Mouse (Mus musculus): Measurements from ENCODE around the gene Nit2. TPM values are rescaled to one million over a fixed set of nuclear protein-coding genes. Genes with fewer than 3 reads are reported as not detected.
"Not testable (repeated sequence)": the region's sequence is repeated elsewhere in the genome, so short reads cannot be mapped to it uniquely, and the experiment has no call there.

The Nit2 gene
- polyA plus RNA-seq, 1 experiment = 0.10 TPM

GRCm38 (mm10) chr16:57186618-57187017 is 19.5 kb upstream of the Nit2 start:
- no peak overlapping the region for H3K4me3 ChIP-seq (replicated peaks)
- TF ChIP-seq TAL1 (IDR thresholded peaks at IDR 0.05; ENCODE audit: low read length) (no peak), GATA1 (IDR thresholded peaks at IDR 0.05; ENCODE audit: low read length) (no peak)
- H3K4me1 ChIP-seq (ENCODE audit: control insufficient read depth) = peaks cover 22% of the 10 kb centered on the region
- no peaks in the 10 kb centered on the region for H3K9me3 ChIP-seq (ENCODE audit: control insufficient read depth, low read length)
- peaks cover 58% of the 10 kb centered on the region for H3K36me3 ChIP-seq (ENCODE audit: control insufficient read depth)
- H3K27me3 ChIP-seq (ENCODE audit: control insufficient read depth) = no peaks in the 10 kb centered on the region

GRCm38 (mm10) chr16:57182037-57182436 is 14.9 kb upstream of the Nit2 start:
- no peak overlapping the region for H3K4me3 ChIP-seq (replicated peaks)
- no peaks in the 10 kb centered on the region for H3K9me3 ChIP-seq (ENCODE audit: control insufficient read depth, low read length)
- no peaks in the 10 kb centered on the region for H3K27me3 ChIP-seq (ENCODE audit: control insufficient read depth)
- peaks cover 54% of the 10 kb centered on the region for H3K36me3 ChIP-seq (ENCODE audit: control insufficient read depth)
- peaks cover 16% of the 10 kb centered on the region for H3K4me1 ChIP-seq (ENCODE audit: control insufficient read depth)
- TF ChIP-seq TAL1 (IDR thresholded peaks at IDR 0.05; ENCODE audit: low read length) (no peak), GATA1 (IDR thresholded peaks at IDR 0.05; ENCODE audit: low read length) (no peak)

DNA sequence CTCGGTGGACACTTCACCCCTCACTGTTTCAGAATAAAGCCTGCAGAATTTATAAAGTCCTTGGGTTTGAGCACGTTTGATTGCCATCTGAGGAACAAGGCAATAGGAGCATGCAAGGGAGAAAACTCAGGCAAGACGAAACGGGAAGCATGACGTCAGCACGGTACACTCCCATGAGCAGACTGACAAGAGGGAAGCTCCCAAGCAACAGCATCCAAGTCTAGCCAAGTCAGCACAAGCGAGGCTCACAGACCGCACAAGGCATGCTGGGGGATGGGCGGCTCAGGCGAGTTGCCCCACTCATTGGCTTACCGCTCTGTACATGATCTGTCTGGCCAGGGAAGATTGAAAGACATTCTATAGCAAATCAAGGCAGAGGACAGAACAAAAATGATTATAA is 14.0 kb upstream of the Nit2 start:
- peaks cover 58% of the 10 kb centered on the region for H3K36me3 ChIP-seq (ENCODE audit: control insufficient read depth)
- H3K27me3 ChIP-seq (ENCODE audit: control insufficient read depth) = no peaks in the 10 kb centered on the region
- TF ChIP-seq TAL1 (IDR thresholded peaks at IDR 0.05; ENCODE audit: low read length) = no peak
- TF ChIP-seq GATA1 (IDR thresholded peaks at IDR 0.05; ENCODE audit: low read length) = no peak
- no peaks in the 10 kb centered on the region for H3K9me3 ChIP-seq (ENCODE audit: control insufficient read depth, low read length)
- H3K4me3 ChIP-seq (replicated peaks) = no peak overlapping the region
- peaks cover 13% of the 10 kb centered on the region for H3K4me1 ChIP-seq (ENCODE audit: control insufficient read depth)

DNA sequence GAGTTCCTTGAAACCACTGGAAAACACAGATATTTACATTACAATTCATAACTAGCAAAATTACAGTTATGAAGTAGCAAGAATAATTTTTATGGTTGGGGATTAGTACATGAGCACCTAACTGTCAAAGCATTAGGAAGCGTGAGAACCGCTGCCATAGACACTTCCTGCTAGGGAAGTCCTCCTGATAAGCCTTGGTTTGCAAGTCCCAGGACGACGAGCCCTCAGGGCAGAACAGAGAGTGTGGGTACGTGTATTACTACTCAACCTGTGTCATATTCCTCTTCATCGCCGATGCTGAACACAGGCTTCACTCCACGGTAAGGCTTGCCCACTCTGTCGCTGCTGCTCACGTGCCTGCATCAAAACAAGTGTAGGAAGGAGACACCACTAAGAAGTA is 10.5 kb upstream of the Nit2 start:
- peaks cover 49% of the 10 kb centered on the region for H3K36me3 ChIP-seq (ENCODE audit: control insufficient read depth)
- no peak overlapping the region for H3K4me3 ChIP-seq (replicated peaks)
- TF ChIP-seq TAL1 (IDR thresholded peaks at IDR 0.05; ENCODE audit: low read length) (no peak), GATA1 (IDR thresholded peaks at IDR 0.05; ENCODE audit: low read length) (no peak)

DNA sequence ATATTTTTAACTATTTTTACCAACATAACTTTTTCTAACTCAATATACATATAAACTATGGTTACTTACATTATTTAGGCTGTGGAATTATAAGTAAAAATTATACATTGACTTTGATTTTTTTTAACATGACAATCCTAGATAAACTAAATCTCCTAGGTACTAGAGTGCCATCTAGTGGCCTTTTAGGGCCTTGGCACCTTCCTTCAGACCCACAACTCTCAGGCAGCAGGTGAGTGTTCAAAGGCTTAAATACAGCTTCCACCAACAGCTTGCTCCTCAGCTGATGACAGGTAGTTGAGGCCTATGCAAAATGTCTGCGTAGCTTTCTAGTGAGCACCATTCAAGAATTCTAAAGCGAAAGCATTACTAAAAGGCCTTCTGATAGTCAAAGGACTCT is 10.1 kb upstream of the Nit2 start:
- H3K4me1 ChIP-seq (ENCODE audit: control insufficient read depth) = peaks cover 7% of the 10 kb centered on the region
- H3K27me3 ChIP-seq (ENCODE audit: control insufficient read depth) = no peaks in the 10 kb centered on the region
- no peak overlapping the region for H3K4me3 ChIP-seq (replicated peaks)
- H3K9me3 ChIP-seq (ENCODE audit: control insufficient read depth, low read length) = no peaks in the 10 kb centered on the region
- TF ChIP-seq TAL1 (IDR thresholded peaks at IDR 0.05; ENCODE audit: low read length) (no peak), GATA1 (IDR thresholded peaks at IDR 0.05; ENCODE audit: low read length) (no peak)
- H3K36me3 ChIP-seq (ENCODE audit: control insufficient read depth) = peaks cover 49% of the 10 kb centered on the region

More for the DNA sequence above, 10.5 kb upstream of the Nit2 start:
- Histone ChIP-seq H3K4me1 (ENCODE audit: control insufficient read depth) (peaks cover 11% of the 10 kb centered on the region), H3K9me3 (ENCODE audit: control insufficient read depth, low read length) (no peaks in the 10 kb centered on the region), H3K27me3 (ENCODE audit: control insufficient read depth) (no peaks in the 10 kb centered on the region)

GRCm38 (mm10) chr16:57176276-57176675 is 9.1 kb upstream of the Nit2 start:
- H3K4me3 ChIP-seq (replicated peaks) = no peak overlapping the region
- peaks cover 44% of the 10 kb centered on the region for H3K36me3 ChIP-seq (ENCODE audit: control insufficient read depth)
- H3K9me3 ChIP-seq (ENCODE audit: control insufficient read depth, low read length) = no peaks in the 10 kb centered on the region
- no peaks in the 10 kb centered on the region for H3K27me3 ChIP-seq (ENCODE audit: control insufficient read depth)
- H3K4me1 ChIP-seq (ENCODE audit: control insufficient read depth) = no peaks in the 10 kb centered on the region
- TF ChIP-seq TAL1 (IDR thresholded peaks at IDR 0.05; ENCODE audit: low read length) (no peak), GATA1 (IDR thresholded peaks at IDR 0.05; ENCODE audit: low read length) (no peak)

- Histone ChIP-seq H3K4me1 (ENCODE audit: control insufficient read depth) (no peaks in the 10 kb centered on the region), H3K4me3 (replicated peaks) (no peak overlapping the region), H3K36me3 (ENCODE audit: control insufficient read depth) (peaks cover 45% of the 10 kb centered on the region), H3K27me3 (ENCODE audit: control insufficient read depth) (no peaks in the 10 kb centered on the region), H3K9me3 (ENCODE audit: control insufficient read depth, low read length) (no peaks in the 10 kb centered on the region)
- TF ChIP-seq GATA1 (IDR thresholded peaks at IDR 0.05; ENCODE audit: low read length) = no peak
- TF ChIP-seq TAL1 (IDR thresholded peaks at IDR 0.05; ENCODE audit: low read length) = no peak
Measured at GRCm38 (mm10) chr16:57175751-57176150, 8.6 kb upstream of the Nit2 start.

GRCm38 (mm10) chr16:57174480-57174879 is 7.3 kb upstream of the Nit2 start:
- not testable (repeated sequence) for H3K9me3 ChIP-seq (ENCODE audit: control insufficient read depth, low read length); H3K4me3 ChIP-seq (replicated peaks); H3K27me3 ChIP-seq (ENCODE audit: control insufficient read depth); H3K4me1 ChIP-seq (ENCODE audit: control insufficient read depth)
- H3K36me3 ChIP-seq (ENCODE audit: control insufficient read depth) = peaks cover 45% of the 10 kb centered on the region

GRCm38 (mm10) chr16:57171570-57171969 is 4.4 kb upstream of the Nit2 start:
- TF ChIP-seq TAL1 (IDR thresholded peaks at IDR 0.05; ENCODE audit: low read length) (no peak), GATA1 (IDR thresholded peaks at IDR 0.05; ENCODE audit: low read length) (no peak)
- Histone ChIP-seq H3K4me1 (ENCODE audit: control insufficient read depth) (peaks cover 12% of the 10 kb centered on the region), H3K4me3 (replicated peaks) (no peak overlapping the region), H3K9me3 (ENCODE audit: control insufficient read depth, low read length) (no peaks in the 10 kb centered on the region), H3K36me3 (ENCODE audit: control insufficient read depth) (peaks cover 35% of the 10 kb centered on the region), H3K27me3 (ENCODE audit: control insufficient read depth) (no peaks in the 10 kb centered on the region)

- peaks cover 32% of the 10 kb centered on the region for H3K36me3 ChIP-seq (ENCODE audit: control insufficient read depth)
- no peaks in the 10 kb centered on the region for H3K9me3 ChIP-seq (ENCODE audit: control insufficient read depth, low read length)
- H3K4me3 ChIP-seq (replicated peaks) = no peak overlapping the region
- H3K4me1 ChIP-seq (ENCODE audit: control insufficient read depth) = peaks cover 16% of the 10 kb centered on the region
- TF ChIP-seq TAL1 (IDR thresholded peaks at IDR 0.05; ENCODE audit: low read length) (no peak), GATA1 (IDR thresholded peaks at IDR 0.05; ENCODE audit: low read length) (no peak)
- H3K27me3 ChIP-seq (ENCODE audit: control insufficient read depth) = no peaks in the 10 kb centered on the region
Measured at GRCm38 (mm10) chr16:57171161-57171560, 4.0 kb upstream of the Nit2 start.

Measured in erythroblast, embryonic 14.5 days (primary cell).